Mouse (Mus musculus) retina, postnatal 1 day (tissue): ENCODE results near the gene Sh3rf3.

ENCODE experiments used
- DNase-seq: peaks from one replicate; pipeline ENCODE4 v3.0.0-alpha.2; 2012

Sh3rf3 gene

DNA sequence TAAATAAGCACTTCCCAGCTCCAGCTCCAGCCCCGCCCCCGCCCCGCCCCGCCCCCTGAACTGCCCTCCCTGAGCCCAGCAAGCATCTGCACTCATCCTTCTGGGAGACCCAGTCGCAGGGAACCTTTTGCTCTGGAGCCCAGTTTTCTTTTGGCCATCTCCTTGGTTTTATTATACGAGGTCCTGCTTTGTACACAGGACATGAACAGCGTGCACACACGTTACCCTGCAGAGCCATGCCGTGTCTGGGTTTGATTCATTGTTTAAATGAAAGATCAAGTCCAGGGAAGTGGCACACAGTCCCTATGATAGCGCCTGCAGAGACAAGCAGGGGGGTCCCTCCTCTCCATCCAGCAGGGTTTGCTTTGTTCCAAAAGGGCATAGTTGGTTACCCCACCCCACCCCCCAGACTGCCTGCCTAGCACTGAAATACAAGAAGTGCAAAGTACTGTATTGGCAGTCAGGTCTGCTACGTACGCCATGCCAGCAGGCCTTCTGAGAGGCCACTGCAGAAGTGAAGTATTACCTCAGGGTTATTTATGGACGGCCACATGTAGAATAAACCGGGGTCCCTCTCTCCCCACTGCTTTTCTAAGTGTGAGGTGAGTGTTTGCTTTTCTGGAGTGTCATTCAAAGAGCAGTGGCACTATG, 41.5 kb downstream of the Sh3rf3 start:
- peak; percentile 59 for DNase-seq

GRCm38 (mm10) chr10:58855199-58855751, 42.1 kb downstream of the Sh3rf3 start:
- DNase-seq = no peak

- no peak for DNase-seq
These were observed 42.7 kb downstream of the Sh3rf3 start for GRCm38 (mm10) chr10:58855814-58856213.

GRCm38 (mm10) chr10:58856742-58857141, 43.6 kb downstream of the Sh3rf3 start:
- DNase-seq = peak; percentile 54

DNA sequence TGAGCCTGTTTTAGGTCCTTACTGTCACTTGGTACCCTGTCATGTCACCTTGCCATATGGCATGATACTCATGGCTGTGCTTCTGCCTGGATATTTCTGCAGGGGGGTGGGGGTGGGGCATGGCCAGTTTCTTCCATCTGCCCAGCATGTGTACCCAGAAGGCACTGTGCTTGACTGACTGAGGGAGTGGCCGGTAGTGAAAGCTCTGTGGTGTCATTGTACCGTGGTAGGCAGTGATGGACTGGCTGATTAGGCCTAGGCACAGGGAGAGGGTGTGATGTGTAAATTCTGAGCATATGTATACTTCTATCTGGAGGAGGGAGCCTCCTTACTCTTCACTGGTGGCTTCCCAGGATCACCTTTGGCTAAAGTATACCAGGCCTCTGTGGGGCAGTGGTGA, 51.6 kb downstream of the Sh3rf3 start:
- DNase-seq = no peak

GRCm38 (mm10) chr10:58867536-58867935, 54.4 kb downstream of the Sh3rf3 start:
- no peak for DNase-seq

- no peak for DNase-seq
These were observed 56.7 kb downstream of the Sh3rf3 start for GRCm38 (mm10) chr10:58869836-58870235.

DNA sequence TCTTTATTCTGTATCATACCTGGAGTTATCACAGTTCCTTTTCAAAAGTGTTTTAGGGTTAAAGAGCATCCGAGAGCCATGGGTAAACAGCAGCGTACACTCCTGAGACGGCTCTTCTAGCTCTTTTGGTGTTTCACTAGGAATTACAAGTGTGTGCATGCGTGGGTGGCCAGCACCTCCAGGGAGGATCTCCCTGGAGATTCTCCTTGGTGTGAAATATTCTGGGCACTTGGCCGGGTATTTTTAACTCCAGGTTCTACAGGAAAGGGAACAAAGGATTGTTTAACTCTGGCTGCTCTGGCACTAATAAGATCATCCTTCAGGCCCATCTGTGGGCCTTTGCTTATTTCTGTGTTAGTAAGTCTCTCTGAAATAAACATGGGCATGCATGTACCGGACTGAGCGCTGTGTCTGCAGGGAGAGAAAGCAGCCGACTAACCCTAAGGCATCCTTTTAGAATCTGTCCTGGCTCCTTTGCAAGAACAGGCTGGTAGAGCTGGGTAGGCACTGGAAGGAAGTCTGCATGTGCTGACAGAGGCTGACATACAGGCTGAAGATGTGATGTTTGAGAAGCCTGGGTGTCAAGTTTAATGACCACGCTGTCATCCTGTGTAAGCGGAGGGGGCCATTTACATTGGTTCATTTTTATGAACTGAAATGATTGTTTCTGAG, 58.1 kb downstream of the Sh3rf3 start:
- DNase-seq = no peak

DNA sequence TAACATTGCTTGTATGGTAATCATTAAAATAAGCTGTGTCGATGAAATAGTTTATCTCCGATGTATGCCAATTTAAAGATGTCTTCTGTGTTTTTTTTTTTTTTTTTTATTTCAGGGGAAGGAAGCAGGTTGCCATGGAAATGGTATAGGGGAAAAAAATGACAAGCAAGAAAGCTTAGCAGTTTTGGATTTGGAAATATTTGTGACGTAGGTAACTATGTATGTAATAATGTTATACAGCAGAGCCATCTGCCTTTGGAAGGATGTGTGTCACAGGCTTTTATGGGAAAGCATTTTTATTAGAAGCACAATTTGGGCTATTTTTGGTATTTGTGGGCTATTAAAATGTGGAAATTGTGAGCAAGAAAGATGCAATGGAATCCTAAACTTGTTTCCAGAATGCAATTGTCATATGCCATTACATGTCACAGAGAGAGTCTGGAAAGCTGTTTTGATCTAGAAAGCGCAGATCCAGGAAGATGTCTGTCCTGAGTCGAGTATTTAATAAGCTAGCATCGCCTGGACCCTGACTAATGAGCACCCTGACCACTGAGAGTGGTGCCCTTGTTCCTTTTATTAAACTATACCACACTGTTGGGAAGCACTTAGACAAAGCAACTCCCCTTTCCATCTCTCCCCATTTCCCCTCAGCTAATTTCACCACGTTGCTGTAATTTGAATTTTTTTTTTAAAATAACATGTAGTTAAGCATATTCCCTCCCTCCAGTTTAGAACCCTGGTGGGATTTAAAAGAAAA, 58.8 kb downstream of the Sh3rf3 start:
- DNase-seq = no peak

DNA sequence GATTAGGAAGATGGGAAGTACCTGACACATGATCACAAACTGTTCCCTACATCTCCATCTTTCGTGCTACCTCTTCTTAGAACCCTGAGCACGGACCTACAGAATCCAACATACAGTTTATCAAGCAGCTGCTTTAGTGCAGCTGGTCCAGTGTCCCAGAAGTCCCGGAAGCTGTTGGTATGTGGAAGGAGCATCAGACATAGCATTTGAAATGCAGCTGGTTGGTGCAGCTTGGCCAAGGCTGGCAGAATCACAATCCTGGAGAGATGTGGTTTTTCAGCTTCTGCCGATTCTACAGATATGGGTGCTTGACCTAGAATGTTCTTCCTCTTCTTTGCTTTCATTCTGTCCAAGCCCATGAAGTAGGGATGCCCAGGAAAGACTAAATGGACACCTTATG, 64.7 kb downstream of the Sh3rf3 start:
- DNase-seq = no peak

GRCm38 (mm10) chr10:58878636-58879035, 65.5 kb downstream of the Sh3rf3 start:
- no peak for DNase-seq

- no peak for DNase-seq
These were observed 69.6 kb downstream of the Sh3rf3 start for GRCm38 (mm10) chr10:58882741-58883140.

DNA sequence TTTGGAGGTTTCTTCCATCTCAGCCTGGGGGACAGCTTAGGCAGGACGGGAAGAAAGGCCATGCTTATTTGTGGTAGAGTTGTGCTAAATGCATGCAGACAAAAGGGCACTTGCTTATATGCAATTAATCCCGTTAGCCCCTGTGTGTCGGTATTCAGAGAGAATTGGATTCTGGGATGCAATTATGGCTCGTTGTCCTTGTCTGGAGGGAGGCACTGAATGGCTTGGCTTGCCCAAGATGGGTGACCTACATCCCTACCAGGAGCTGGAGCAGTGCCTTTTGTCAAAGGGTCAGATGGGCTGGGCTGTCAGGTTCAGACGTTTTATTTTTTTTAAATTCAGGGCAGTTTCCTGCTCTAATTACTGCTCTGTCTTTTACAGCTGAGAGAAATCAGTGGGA, 72.2 kb downstream of the Sh3rf3 start:
- peak; percentile 93 for DNase-seq

DNA sequence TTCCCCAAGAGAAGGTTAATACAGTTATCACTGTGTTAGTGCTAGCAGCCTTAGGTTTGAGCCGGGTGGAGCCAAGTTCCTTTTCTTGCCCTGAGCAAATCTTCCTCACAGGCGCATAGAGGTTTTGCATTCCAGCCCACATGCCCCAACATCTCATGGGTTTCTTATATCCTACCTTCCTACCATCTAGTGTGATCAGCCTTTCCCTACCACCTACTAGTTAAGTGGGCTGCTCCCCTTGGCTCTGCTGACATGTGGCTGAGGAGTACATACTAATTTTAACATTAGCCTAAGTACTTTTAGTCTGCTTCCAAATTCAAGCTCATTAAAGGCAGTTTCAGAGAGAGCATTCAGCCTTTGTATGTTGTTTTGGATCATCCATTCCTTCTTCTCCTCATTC, 72.7 kb downstream of the Sh3rf3 start:
- DNase-seq = no peak

DNA sequence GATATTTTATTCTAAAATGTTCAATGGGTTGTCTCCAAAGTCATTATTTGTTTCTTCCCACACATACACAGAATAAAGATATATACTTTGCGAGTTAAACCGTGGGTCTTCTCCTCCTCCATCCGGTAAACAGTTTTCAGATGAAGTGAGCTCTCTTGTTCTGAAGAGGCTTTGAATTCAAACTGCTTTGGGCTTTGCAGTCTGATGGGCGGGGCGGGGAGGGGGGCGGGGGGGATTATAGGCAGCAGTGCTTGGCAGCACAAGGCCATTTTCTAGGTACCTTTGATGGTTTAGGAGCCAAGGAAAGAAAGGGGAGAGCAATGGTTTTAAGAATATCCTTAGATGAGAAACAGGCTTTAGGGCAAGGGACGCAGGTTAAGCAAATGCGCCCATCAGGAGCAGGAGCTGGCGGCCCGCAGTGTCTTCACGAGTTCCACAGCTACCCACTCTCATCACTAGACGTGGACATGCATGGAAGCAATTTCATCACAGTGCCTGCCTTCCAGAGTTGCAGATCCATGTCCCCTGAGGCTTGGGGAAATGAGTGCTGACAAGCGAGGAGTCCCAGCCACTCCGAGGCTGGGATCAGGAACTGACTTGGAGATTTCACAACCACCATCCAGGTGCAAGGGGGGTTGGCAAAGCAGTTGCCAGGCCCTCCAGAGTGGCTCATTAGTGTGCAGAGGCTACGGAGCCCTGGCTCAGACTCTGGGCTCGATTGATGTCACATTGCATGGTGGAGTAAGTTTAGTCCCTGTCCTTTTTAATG, 77.7 kb downstream of the Sh3rf3 start:
- peak; percentile 68 for DNase-seq

DNA sequence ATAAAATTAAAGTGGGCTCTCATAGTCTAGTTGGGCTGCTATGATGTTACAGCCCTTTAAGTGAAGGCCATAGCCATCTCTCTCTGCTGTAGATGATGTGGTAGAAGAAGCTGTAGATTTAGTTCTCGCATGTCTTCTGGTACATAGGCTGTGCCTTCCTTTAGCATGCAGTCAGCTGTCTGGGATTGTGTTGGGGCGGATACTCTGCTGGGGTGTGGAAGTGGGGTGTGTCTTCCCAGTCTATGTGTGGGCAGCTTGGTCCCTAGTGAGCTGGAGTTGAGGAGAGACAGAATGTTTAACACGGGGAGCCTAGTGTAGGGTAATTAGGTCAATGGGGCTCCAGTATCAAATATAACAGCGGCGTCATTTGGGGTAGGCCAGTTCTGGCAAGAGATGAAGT, 82.3 kb downstream of the Sh3rf3 start:
- DNase-seq = no peak

GRCm38 (mm10) chr10:58897009-58897543, 83.9 kb downstream of the Sh3rf3 start:
- DNase-seq = no peak

DNA sequence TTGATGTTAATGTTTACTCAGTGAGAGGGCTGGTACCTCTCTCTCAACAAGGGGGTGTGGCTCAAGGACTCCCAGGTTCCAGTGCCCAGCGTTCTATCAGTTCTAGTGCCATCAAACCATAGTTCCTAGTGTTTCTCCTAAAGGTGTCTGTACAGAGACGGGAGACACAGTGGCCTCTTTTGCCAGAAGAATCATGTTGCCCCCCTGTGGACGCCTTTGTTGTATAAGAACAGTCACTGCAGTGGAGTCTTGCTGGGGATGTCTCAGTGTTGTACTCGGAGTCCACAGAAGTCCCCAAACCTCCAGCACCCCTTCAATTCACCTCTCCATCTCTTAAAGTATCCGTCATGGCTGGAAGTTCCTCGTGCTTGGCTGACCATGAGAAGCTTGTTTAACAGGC, 92.1 kb downstream of the Sh3rf3 start:
- peak; percentile 64 for DNase-seq

- peak; percentile 94 for DNase-seq
These were observed 93.9 kb downstream of the Sh3rf3 start for GRCm38 (mm10) chr10:58907001-58907443.

- DNase-seq = no peak
These were observed 95.3 kb downstream of the Sh3rf3 start for GRCm38 (mm10) chr10:58908451-58908850.

- no peak for DNase-seq
These were observed 102.4 kb downstream of the Sh3rf3 start for GRCm38 (mm10) chr10:58915301-58916245.
